ENCODE assay signal across 30 mouse cellular contexts in the genomic region with DNA sequence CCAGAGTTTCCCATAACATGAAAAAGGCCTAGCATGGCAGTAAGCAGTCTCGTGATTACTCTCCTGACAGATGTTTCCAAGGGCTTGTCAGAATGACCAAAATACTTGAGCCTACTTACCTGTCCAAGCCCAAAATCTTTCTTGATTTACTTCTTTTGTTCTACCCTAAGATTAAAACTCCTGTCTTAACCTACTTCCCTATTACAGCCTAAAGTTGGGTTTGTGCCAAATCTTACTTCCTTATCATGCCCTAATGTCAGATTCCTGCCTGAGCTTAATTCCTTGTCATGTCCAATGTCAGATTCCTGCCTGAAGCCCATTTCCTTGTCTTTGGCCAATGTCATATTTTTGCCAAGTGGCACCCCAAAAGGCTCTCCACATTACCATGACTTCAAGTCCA.
DNase-seq lines count a peak whose midpoint lies in the region; ATAC-seq lines count a peak whose summit lies in the region.
"Had no signal": no experiment of that assay in that cellular context is flagged by ENCODE, and none has a peak within 500 bp of the region (broad histone marks: within the 10 kb centered on the region; RNA-seq: fewer than 3 reads in every experiment).

No protein-coding gene starts in this region.

- no peaks in the 10 kb centered on the region for H3K27me3 ChIP-seq in splenic B cell, adult 2 months (ENCODE audit: control insufficient read depth, insufficient read depth, low read length, poor library complexity, severe bottlenecking)
- H3K27me3 ChIP-seq: CH12.LX; embryonic facial prominence, embryonic 13.5 days; forebrain, embryonic 12.5 days; heart, embryonic 12.5 days; heart, embryonic 15.5 days had no signal

- peak; percentile 46 for ATAC-seq in granulocyte monocyte progenitor cell, adult 5-6 weeks (replicated peaks; ENCODE audit: poor library complexity, severe bottlenecking)
- ATAC-seq: activated CD4-positive, CD25-positive, alpha-beta regulatory T cell, adult 4 months; forebrain, embryonic 16.5 days; hindbrain, postnatal 0 days; inflammation-experienced regulatory T-cells, adult 6 months; intestine, embryonic 16.5 days had no signal

- H3K36me3 ChIP-seq in splenic B cell, adult 2 months (ENCODE audit: control insufficient read depth, insufficient read depth, low read length, poor library complexity, severe bottlenecking) = no peaks in the 10 kb centered on the region
- H3K36me3 ChIP-seq: embryonic facial prominence, embryonic 10.5 days; embryonic facial prominence, embryonic 13.5 days; forebrain, embryonic 12.5 days; G1E; heart, embryonic 12.5 days; heart, embryonic 15.5 days had no signal

- DNase-seq in lung, postnatal 36 days = peak; percentile 10
- no peak for DNase-seq in lung, postnatal 10 days
- DNase-seq in splenic B cell, adult 2 months (ENCODE audit: low read depth, low spot score) = peak; percentile 27
- DNase-seq in frontal cortex, postnatal 25 days (ENCODE audit: low spot score in 2 of 2) = no peak
- DNase-seq in ovary, postnatal 14 days (ENCODE audit: low spot score) = no peak
- DNase-seq: adrenal gland, adult 8-10 months; adrenal gland, postnatal 36 days; B cell, adult 2 months; cerebellum, adult 2 months; cerebellum, adult 9-11 months; cerebellum, postnatal 25 days; embryo, embryonic 11 days; gastrocnemius, adult 2 months; gastrocnemius, postnatal 14 days; heart, adult 18-20 months; heart, postnatal 10 days; heart, postnatal 4 days had no signal

Comparison
In these comparisons a context has a peak if more than half of its experiments do, and no peak if none do; other contexts are left out.
1. DNase-seq: peak in lung, postnatal 36 days (single experiment) and splenic B cell, adult 2 months (single experiment); none in lung, postnatal 10 days (single experiment), frontal cortex, postnatal 25 days (0 of 2) and ovary, postnatal 14 days (single experiment).